Mouse (Mus musculus) liver, postnatal 0 days (tissue): Measurements from ENCODE around the gene Slc17a5.

ENCODE experiments used
- CTCF ChIP-seq: sonication (generic); IDR thresholded peaks from 2 replicates; pipeline ENCODE4 v1.5.1; 2016; ENCODE audit warnings: antibody characterized with exemption, low read depth
- EP300 ChIP-seq: IDR thresholded peaks from 2 replicates; pipeline ENCODE4 v1.6.1; 2016; ENCODE audit warnings: antibody characterized with exemption, low read depth, mild to moderate bottlenecking

- no peak for TF ChIP-seq CTCF
- no peak for TF ChIP-seq EP300
Observed at GRCm38 (mm10) chr9:78538421-78538820, 49.4 kb downstream of the Slc17a5 start.
